Mouse (Mus musculus) neural tube, embryonic 15.5 days (tissue): ENCODE measurements around the gene Sele. TPM values are rescaled to one million over a fixed set of nuclear protein-coding genes. Genes with fewer than 3 reads are reported as not detected.
"Not testable (repeated sequence)": the region's sequence is repeated elsewhere in the genome, so short reads cannot be mapped to it uniquely, and the experiment has no call there.

Experiments used
- ATAC-seq: fragments of 200-750 bp; cut with Nextera tagmentation; 2 replicates; pipeline ENCODE4 v1.8.0; 2017; ENCODE audit warnings: mild to moderate bottlenecking, moderate TSS enrichment, moderate library complexity; ENCODE audit not compliant: low FRiP score
- H3K27ac ChIP-seq: fragments of 300-500 bp; sonication (generic); replicated peaks from 2 replicates; pipeline ENCODE4 v1.5.1; 2015; ENCODE audit warnings: mild to moderate bottlenecking, inconsistent platforms
- H3K27me3 ChIP-seq: fragments of 300-500 bp; sonication (generic); replicated peaks from 2 replicates; pipeline ENCODE4 v1.6.1; 2015; ENCODE audit warnings: inconsistent platforms
- H3K36me3 ChIP-seq: fragments of 300-500 bp; sonication (generic); 2 replicates; pipeline ENCODE4 v1.6.1; 2015; ENCODE audit warnings: inconsistent platforms
- H3K4me1 ChIP-seq: fragments of 300-500 bp; sonication (generic); 2 replicates; pipeline ENCODE4 v1.6.1; 2015; ENCODE audit warnings: inconsistent platforms
- H3K4me2 ChIP-seq: fragments of 300-500 bp; sonication (generic); 2 replicates; pipeline ENCODE4 v1.6.1; 2015; ENCODE audit warnings: inconsistent platforms, mild to moderate bottlenecking, moderate library complexity
- H3K4me3 ChIP-seq: fragments of 300-500 bp; sonication (generic); replicated peaks from 2 replicates; pipeline ENCODE4 v1.5.1; 2015; ENCODE audit warnings: mild to moderate bottlenecking, inconsistent platforms
- H3K9ac ChIP-seq: fragments of 300-500 bp; sonication (generic); replicated peaks from 2 replicates; pipeline ENCODE4 v1.6.1; 2015; ENCODE audit warnings: mild to moderate bottlenecking, inconsistent platforms
- H3K9me3 ChIP-seq: fragments of 300-500 bp; sonication (generic); replicated peaks from 2 replicates; pipeline ENCODE4 v1.6.1; 2016; ENCODE audit warnings: inconsistent platforms
- WGBS: fragments of 180-500 bp; shearing (Covaris S2); methylation state at CpG from one replicate; pipeline ENCODE4 v1.1.7; 2015; ENCODE audit warnings: mixed read lengths; 5-methylcytosine and 5-hydroxymethylcytosine counted together
- polyA plus RNA-seq: library from polyadenylated mRNA; unstranded; fragments of >200 nt; fragmentation: Nextera tagmentation; extraction: Ambion mirVana; gene quantifications from 2 replicates; pipeline ENCODE4 v1.2.1, GENCODE M21; 2015

The Sele gene
- polyA plus RNA-seq = 0.29 TPM in 1 of 2 replicates, not detected in the other

DNA sequence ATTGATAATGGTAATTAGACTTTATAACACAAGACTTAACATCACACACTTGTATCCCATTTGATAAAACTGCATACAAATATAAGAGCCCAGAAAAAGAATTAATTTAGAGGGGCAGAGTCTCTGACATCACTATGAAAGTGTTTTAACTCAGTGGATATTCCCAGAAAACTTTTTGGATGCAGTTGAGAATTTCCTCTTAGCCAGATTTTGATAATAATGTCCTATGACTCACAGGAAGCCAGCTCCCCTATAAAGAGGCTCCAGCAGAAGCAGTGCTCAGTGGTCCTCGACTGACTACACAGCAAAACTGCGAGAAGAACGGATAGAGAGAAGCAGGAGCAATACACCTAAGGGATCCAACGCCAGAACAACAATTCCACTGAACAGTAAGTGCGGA is at the start of gene Sele:
Sele (plus strand) TSS at position 301 of the 400 bp plus-strand sequence.
- Histone ChIP-seq H3K36me3 (no peaks in the 10 kb centered on the region), H3K9ac (no peak within 1 kb of the TSS), H3K27ac (no peak within 1 kb of the TSS), H3K4me3 (no peak within 1 kb of the TSS), H3K9me3 (no peaks in the 10 kb centered on the region), H3K4me2 (no peak within 1 kb of the TSS), H3K4me1 (no peaks in the 10 kb centered on the region), H3K27me3 (no peaks in the 10 kb centered on the region)
- ATAC-seq = no peak
- 81% methylated on average over 5 of the region's 5 CpGs for WGBS

- Histone ChIP-seq H3K4me3 (no peak overlapping the region), H3K9me3 (no peaks in the 10 kb centered on the region), H3K9ac (no peak overlapping the region), H3K36me3 (no peaks in the 10 kb centered on the region), H3K4me2 (no peak overlapping the region), H3K27ac (no peak overlapping the region), H3K4me1 (no peaks in the 10 kb centered on the region), H3K27me3 (no peaks in the 10 kb centered on the region)
- 71% methylated on average over 6 of the region's 6 CpGs for WGBS
- no peak for ATAC-seq
These were observed 46.1 kb upstream of the Sele start for GRCm38 (mm10) chr1:164001831-164002452.

DNA sequence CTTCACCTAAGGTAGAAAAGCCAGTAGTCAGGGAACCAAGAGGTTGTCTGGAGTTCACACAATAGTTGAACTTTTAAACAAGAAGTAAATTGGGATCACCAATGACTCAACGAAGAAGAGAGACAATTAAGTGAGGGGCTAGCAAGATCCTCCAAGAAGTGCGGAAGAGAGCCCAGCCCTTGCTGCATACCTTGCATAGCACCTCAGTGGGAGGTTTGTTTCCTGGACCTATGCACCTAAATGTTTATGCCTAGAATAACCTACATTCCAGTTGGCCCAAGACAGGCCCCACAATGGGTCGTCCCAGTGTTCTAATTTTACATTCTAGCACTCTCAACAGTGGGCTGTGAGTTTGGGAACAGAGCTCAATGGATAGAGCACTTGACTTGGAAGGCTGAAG is 43.7 kb upstream of the Sele start:
- Histone ChIP-seq H3K9ac (no peak overlapping the region), H3K36me3 (no peaks in the 10 kb centered on the region), H3K27me3 (no peaks in the 10 kb centered on the region), H3K27ac (no peak overlapping the region), H3K4me3 (no peak overlapping the region), H3K4me2 (no peak overlapping the region), H3K4me1 (no peaks in the 10 kb centered on the region), H3K9me3 (no peaks in the 10 kb centered on the region)
- WGBS = 82% methylated on average over 3 of the region's 3 CpGs
- ATAC-seq = no peak

GRCm38 (mm10) chr1:164009235-164009634 is 38.8 kb upstream of the Sele start:
- 47% methylated on average over 2 of the region's 2 CpGs for WGBS
- H3K27me3 ChIP-seq = no peaks in the 10 kb centered on the region
- no peak overlapping the region for H3K9ac ChIP-seq
- no peak overlapping the region for H3K4me2 ChIP-seq
- H3K4me1 ChIP-seq = no peaks in the 10 kb centered on the region
- no peaks in the 10 kb centered on the region for H3K9me3 ChIP-seq
- H3K4me3 ChIP-seq = no peak overlapping the region
- ATAC-seq = no peak
- H3K27ac ChIP-seq = no peak overlapping the region
- H3K36me3 ChIP-seq = no peaks in the 10 kb centered on the region

GRCm38 (mm10) chr1:164014616-164015015 is 33.4 kb upstream of the Sele start:
- H3K27ac ChIP-seq = no peak overlapping the region
- WGBS = 74% methylated on average over 1 of the region's 1 CpGs
- no peak overlapping the region for H3K4me3 ChIP-seq
- no peaks in the 10 kb centered on the region for H3K9me3 ChIP-seq
- no peak for ATAC-seq
- H3K27me3 ChIP-seq = no peaks in the 10 kb centered on the region
- H3K36me3 ChIP-seq = no peaks in the 10 kb centered on the region
- H3K9ac ChIP-seq = no peak overlapping the region
- no peak overlapping the region for H3K4me2 ChIP-seq
- H3K4me1 ChIP-seq = no peaks in the 10 kb centered on the region

DNA sequence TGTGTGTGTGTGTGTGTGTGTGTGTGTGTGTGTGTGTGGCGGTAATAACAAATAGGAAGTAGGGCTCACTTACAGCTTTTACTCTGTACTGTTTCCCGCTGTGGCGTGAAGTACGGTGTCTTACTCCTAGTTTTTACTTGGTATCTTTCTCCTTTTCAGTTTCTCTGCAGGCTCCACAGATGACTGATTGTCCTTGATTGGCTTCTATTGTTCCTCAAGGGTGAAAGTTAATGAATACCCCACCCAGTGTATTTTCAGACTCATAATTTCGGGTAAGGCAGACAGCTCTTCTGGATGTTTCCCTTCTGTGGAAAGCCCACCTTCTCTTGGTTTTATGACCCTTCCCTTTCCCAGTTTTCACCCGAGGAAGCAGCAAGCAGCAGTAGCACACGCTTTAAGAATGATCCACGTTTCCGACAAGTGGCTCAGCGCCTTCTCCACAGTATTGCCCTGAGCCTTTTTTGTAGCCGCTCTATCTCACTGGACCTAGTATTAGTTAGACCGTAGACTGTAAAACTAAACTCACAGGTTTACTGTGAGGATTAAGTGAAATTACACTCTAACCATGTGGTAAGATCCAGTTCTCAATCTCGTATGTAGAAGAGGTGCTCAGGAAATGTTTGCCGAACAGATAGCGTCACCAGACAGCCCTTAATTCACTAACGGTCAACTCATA is 29.7 kb upstream of the Sele start:
- Histone ChIP-seq H3K9me3 (no peaks in the 10 kb centered on the region), H3K4me1 (no peaks in the 10 kb centered on the region), H3K36me3 (no peaks in the 10 kb centered on the region), H3K9ac (no peak overlapping the region), H3K4me2 (no peak overlapping the region), H3K27me3 (no peaks in the 10 kb centered on the region), H3K4me3 (no peak overlapping the region), H3K27ac (no peak overlapping the region)
- WGBS = 68% methylated on average over 16 of the region's 16 CpGs
- ATAC-seq = no peak

GRCm38 (mm10) chr1:164019789-164020188 is 28.2 kb upstream of the Sele start:
- Histone ChIP-seq H3K27ac (no peak overlapping the region), H3K9ac (no peak overlapping the region), H3K27me3 (no peaks in the 10 kb centered on the region), H3K9me3 (no peaks in the 10 kb centered on the region), H3K4me1 (no peaks in the 10 kb centered on the region), H3K4me2 (no peak overlapping the region), H3K36me3 (no peaks in the 10 kb centered on the region), H3K4me3 (no peak overlapping the region)
- WGBS = 15% methylated on average over 6 of the region's 6 CpGs
- no peak for ATAC-seq

DNA sequence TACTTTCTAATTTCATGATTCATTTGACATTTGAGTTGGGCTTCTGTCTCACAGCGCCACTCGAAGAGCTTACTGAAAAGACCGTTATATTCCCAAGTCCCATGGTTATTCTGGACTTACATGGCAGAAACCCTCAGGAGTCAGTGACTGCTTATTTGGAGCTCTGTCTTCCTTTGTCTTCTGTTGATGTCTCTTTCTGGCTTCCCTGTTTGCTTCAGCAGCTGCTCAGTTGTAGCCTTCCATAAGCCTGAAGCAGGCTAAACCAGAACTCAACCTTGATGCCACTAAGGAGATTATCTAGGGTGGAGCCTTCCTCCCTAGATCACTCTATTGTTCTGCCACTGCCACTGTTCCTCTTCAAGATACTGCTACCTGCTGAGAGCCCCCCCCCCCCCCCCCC is 27.3 kb upstream of the Sele start:
- not testable (repeated sequence) for H3K36me3 ChIP-seq, H3K4me2 ChIP-seq, ATAC-seq, H3K9ac ChIP-seq, H3K9me3 ChIP-seq, H3K27ac ChIP-seq, H3K4me1 ChIP-seq, H3K27me3 ChIP-seq, H3K4me3 ChIP-seq
- 87% methylated on average over 3 of the region's 3 CpGs for WGBS

GRCm38 (mm10) chr1:164022106-164022505 is 25.9 kb upstream of the Sele start:
- not testable (repeated sequence) for H3K9me3 ChIP-seq, H3K36me3 ChIP-seq, H3K9ac ChIP-seq, H3K4me2 ChIP-seq, H3K4me3 ChIP-seq, H3K4me1 ChIP-seq, H3K27ac ChIP-seq, H3K27me3 ChIP-seq, ATAC-seq
- WGBS = 82% methylated on average over 5 of the region's 5 CpGs

- Histone ChIP-seq H3K4me2 (no peak overlapping the region), H3K36me3 (no peaks in the 10 kb centered on the region), H3K4me3 (no peak overlapping the region), H3K4me1 (no peaks in the 10 kb centered on the region), H3K9ac (no peak overlapping the region), H3K9me3 (no peaks in the 10 kb centered on the region), H3K27ac (no peak overlapping the region), H3K27me3 (no peaks in the 10 kb centered on the region)
- WGBS = 91% methylated on average over 4 of the region's 4 CpGs
- no peak for ATAC-seq
These were observed 22.3 kb upstream of the Sele start for GRCm38 (mm10) chr1:164025685-164026084.

- 54% methylated on average over 5 of the region's 5 CpGs for WGBS
- Histone ChIP-seq H3K4me1 (no peaks in the 10 kb centered on the region), H3K9me3 (no peaks in the 10 kb centered on the region), H3K36me3 (no peaks in the 10 kb centered on the region), H3K27ac (no peak overlapping the region), H3K4me2 (no peak overlapping the region), H3K27me3 (no peaks in the 10 kb centered on the region), H3K4me3 (no peak overlapping the region), H3K9ac (no peak overlapping the region)
- no peak for ATAC-seq
These were observed 20.6 kb upstream of the Sele start for GRCm38 (mm10) chr1:164027416-164027815.

- WGBS = 78% methylated on average over 10 of the region's 10 CpGs
- ATAC-seq = no peak
These were observed 7.5 kb upstream of the Sele start for GRCm38 (mm10) chr1:164040385-164041135.

More at GRCm38 (mm10) chr1:164040385-164041135, 7.5 kb upstream of the Sele start:
- Histone ChIP-seq H3K4me1 (no peaks in the 10 kb centered on the region), H3K4me2 (no peak overlapping the region), H3K9me3 (no peaks in the 10 kb centered on the region), H3K4me3 (no peak overlapping the region), H3K27ac (no peak overlapping the region), H3K9ac (no peak overlapping the region), H3K27me3 (no peaks in the 10 kb centered on the region), H3K36me3 (no peaks in the 10 kb centered on the region)
